Mouse (Mus musculus) liver, embryonic 14.5 days (tissue): ENCODE measurements around the gene Katnb1. TPM values are rescaled to one million over a fixed set of nuclear protein-coding genes. Genes with fewer than 3 reads are reported as not detected.

Source experiments
- ATAC-seq: fragments of 200-750 bp; cut with Nextera tagmentation; 2 replicates; pipeline ENCODE4 v1.8.0; 2017; ENCODE audit warnings: moderate number of reproducible peaks, mild to moderate bottlenecking, moderate library complexity; ENCODE audit not compliant: insufficient read depth
- DNase-seq, 3 experiments: peaks; one replicate each; pipeline ENCODE4 v3.0.0-alpha.2; 2012 to 2013; ENCODE audit warnings: low read depth in 3 of 3, low spot score in 3 of 3
- H3K27ac ChIP-seq: fragments of 300-500 bp; sonication (generic); 2 replicates; pipeline ENCODE4 v1.5.1; 2014; ENCODE audit warnings: moderate library complexity, mild to moderate bottlenecking, control low read depth, inconsistent platforms
- H3K27me3 ChIP-seq: fragments of 300-500 bp; sonication (generic); 2 replicates; pipeline ENCODE4 v1.6.1; 2014; ENCODE audit warnings: mild to moderate bottlenecking, low read length, moderate library complexity; ENCODE audit not compliant: control insufficient read depth, insufficient read depth
- H3K36me3 ChIP-seq: fragments of 300-500 bp; sonication (generic); replicated peaks from 2 replicates; pipeline ENCODE4 v1.6.1; 2014; ENCODE audit warnings: low read depth; ENCODE audit not compliant: control insufficient read depth, insufficient read depth
- H3K4me1 ChIP-seq, 2 experiments: fragments of 200-500 bp in 1 of 2; fragments of 300-500 bp in 1 of 2; sonication (generic) in 1 of 2; replicated peaks; 2 replicates each; pipeline ENCODE4 v1.6.1; 2012 to 2014; ENCODE audit warnings: antibody characterized with exemption in 1 of 2, inconsistent platforms in 1 of 2, low read length in 1 of 2; ENCODE audit not compliant: control insufficient read depth in 2 of 2, insufficient read depth in 2 of 2
- H3K4me2 ChIP-seq: fragments of 300-500 bp; sonication (generic); 2 replicates; pipeline ENCODE4 v1.6.1; 2014; ENCODE audit warnings: low read depth, mild to moderate bottlenecking, control low read depth, moderate library complexity
- H3K4me3 ChIP-seq, 2 experiments: fragments of 200-500 bp in 1 of 2; fragments of 300-500 bp in 1 of 2; sonication (generic) in 1 of 2; 2 replicates each; pipeline ENCODE4 v1.5.1; 2012 to 2014; ENCODE audit warnings: low read depth in 2 of 2, low read length in 2 of 2, mild to moderate bottlenecking in 2 of 2, control low read depth in 1 of 2, inconsistent platforms in 1 of 2, moderate library complexity in 1 of 2; ENCODE audit not compliant: insufficient read depth in 1 of 2
- H3K9ac ChIP-seq: fragments of 300-500 bp; sonication (generic); replicated peaks from 2 replicates; pipeline ENCODE4 v1.6.1; 2014; ENCODE audit warnings: mild to moderate bottlenecking, control low read depth, moderate library complexity
- H3K9me3 ChIP-seq: fragments of 300-500 bp; sonication (generic); 2 replicates; pipeline ENCODE4 v1.6.1; 2016; ENCODE audit warnings: low read length, mixed read lengths; ENCODE audit not compliant: control insufficient read depth
- CTCF ChIP-seq: IDR thresholded peaks from 2 replicates; pipeline ENCODE4 v1.5.1; 2016; ENCODE audit warnings: antibody characterized with exemption, low read depth, control low read depth
- EP300 ChIP-seq: IDR thresholded peaks from 2 replicates; pipeline ENCODE4 v1.6.1; 2016; ENCODE audit warnings: antibody characterized with exemption, low read depth
- WGBS: fragments of 180-500 bp; shearing (Covaris S2); extraction: QIAGEN DNeasy Blood & Tissue Kit; methylation state at CpG from one replicate; pipeline ENCODE4 v1.1.7; 2014; ENCODE audit not compliant: insufficient replicate concordance; 5-methylcytosine and 5-hydroxymethylcytosine counted together
- polyA plus RNA-seq, 2 experiments: library from polyadenylated mRNA; depleted of rRNA in 1 of 2; stranded (reverse) in 1 of 2; unstranded in 1 of 2; fragments of >200 nt; fragmentation: Nextera tagmentation in 1 of 2; extraction: Ambion mirVana in 1 of 2; gene quantifications; 2 replicates each; pipeline versions ENCODE4 v1.2.1 to v1.2.3; 2012 to 2014

Katnb1 gene
- polyA plus RNA-seq, 2 experiments, result 8.0 to 8.4 TPM

- H3K4me3 ChIP-seq, result no peak overlapping the region
- no peaks in the 10 kb centered on the region for H3K9me3 ChIP-seq
- DNase-seq (no peak), ATAC-seq (no peak)
- 21% methylated on average over 3 of the region's 3 CpGs for WGBS
- no peaks in the 10 kb centered on the region for H3K36me3 ChIP-seq
- H3K27ac ChIP-seq, result no peak overlapping the region
- peaks cover 0 to 6% of the 10 kb centered on the region in 2 experiments; a peak in 1 of 4 replicates for H3K4me1 ChIP-seq
- TF ChIP-seq CTCF, result no peak
- no peak for TF ChIP-seq EP300
- no peak overlapping the region for H3K9ac ChIP-seq
- no peak overlapping the region for H3K4me2 ChIP-seq
- H3K27me3 ChIP-seq, result no peaks in the 10 kb centered on the region
These were observed 34.0 kb upstream of the Katnb1 start for GRCm38 (mm10) chr8:95046982-95047381.

- no peak overlapping the region for H3K9ac ChIP-seq
- H3K4me3 ChIP-seq, result no peak overlapping the region
- WGBS, result 49% methylated on average over 6 of the region's 6 CpGs
- ATAC-seq (no peak), DNase-seq (no peak)
- H3K36me3 ChIP-seq, result no peaks in the 10 kb centered on the region
- TF ChIP-seq CTCF, result no peak
- TF ChIP-seq EP300, result no peak
- H3K4me1 ChIP-seq, result peaks cover 0 to 6% of the 10 kb centered on the region in 2 experiments; a peak in 1 of 4 replicates
- H3K9me3 ChIP-seq, result no peaks in the 10 kb centered on the region
- no peak overlapping the region for H3K27ac ChIP-seq
- H3K4me2 ChIP-seq, result no peak overlapping the region
- no peaks in the 10 kb centered on the region for H3K27me3 ChIP-seq
These were observed 32.9 kb upstream of the Katnb1 start for GRCm38 (mm10) chr8:95047884-95048680.

- TF ChIP-seq CTCF, result no peak
- no peak for TF ChIP-seq EP300
- H3K27me3 ChIP-seq, result no peaks in the 10 kb centered on the region
- WGBS, result 23% methylated on average over 2 of the region's 2 CpGs
- no peaks in the 10 kb centered on the region for H3K36me3 ChIP-seq
- no peaks in the 10 kb centered on the region for H3K9me3 ChIP-seq
- H3K9ac ChIP-seq, result no peak overlapping the region
- H3K27ac ChIP-seq, result no peak overlapping the region
- H3K4me1 ChIP-seq, result peaks cover 1 to 11% of the 10 kb centered on the region in 2 experiments; a peak in 3 of 4 replicates
- DNase-seq (no peak), ATAC-seq (no peak)
- H3K4me3 ChIP-seq, result no peak overlapping the region
- no peak overlapping the region for H3K4me2 ChIP-seq
These were observed 31.4 kb upstream of the Katnb1 start for GRCm38 (mm10) chr8:95049636-95050035.

GRCm38 (mm10) chr8:95054438-95054837 is 26.5 kb upstream of the Katnb1 start:
- H3K9ac ChIP-seq, result no peak overlapping the region
- H3K27me3 ChIP-seq, result no peaks in the 10 kb centered on the region
- ATAC-seq (peak; percentile 50; the same call in 1 of the 2 replicates), DNase-seq (no peak)
- WGBS, result 30% methylated on average over 6 of the region's 6 CpGs
- H3K4me1 ChIP-seq, result peaks cover 13 to 28% of the 10 kb centered on the region in 2 experiments
- TF ChIP-seq EP300 (no peak), CTCF (no peak)
- H3K4me3 ChIP-seq, result no peak overlapping the region
- H3K9me3 ChIP-seq, result no peaks in the 10 kb centered on the region
- no peaks in the 10 kb centered on the region for H3K36me3 ChIP-seq
- H3K27ac ChIP-seq, result no peak overlapping the region
- H3K4me2 ChIP-seq, result no peak overlapping the region

- DNase-seq (peak in 1 of 3 experiments; percentile 61), ATAC-seq (peak; percentile 56; the same call in 1 of the 2 replicates)
- TF ChIP-seq EP300 (no peak), CTCF (no peak)
- H3K27ac ChIP-seq, result no peak within 1 kb of the TSS
- peaks cover 13 to 31% of the 10 kb centered on the region in 2 experiments for H3K4me1 ChIP-seq
- 37% methylated on average over 2 of the region's 2 CpGs for WGBS
- H3K36me3 ChIP-seq, result no peaks in the 10 kb centered on the region
- no peak within 1 kb of the TSS for H3K9ac ChIP-seq
- no peak within 1 kb of the TSS for H3K4me3 ChIP-seq
- H3K9me3 ChIP-seq, result no peaks in the 10 kb centered on the region
- no peaks in the 10 kb centered on the region for H3K27me3 ChIP-seq
- no peak within 1 kb of the TSS for H3K4me2 ChIP-seq
These were observed 26.0 kb upstream of the Katnb1 start, which contains the start of gene Drc7 for GRCm38 (mm10) chr8:95054927-95055510. TSS of gene Drc7 (plus strand) at chr8:95055103.
